Mouse (Mus musculus) regulatory T cell (primary cell): ENCODE data around the gene Arl15.

Source experiments
- in situ Hi-C: fragments of 300-600 bp; cut with MboI, MseI; formaldehyde crosslinking; loops from one replicate; pipeline ENCODE4 v1.15.1; 2025; ENCODE audit warnings: high pct_unique_total_duplicates

The Arl15 gene

GRCm38 (mm10) chr13:113983633-113984032 is 189.3 kb downstream of the Arl15 start:
- in situ Hi-C loops, result no loop called here

DNA sequence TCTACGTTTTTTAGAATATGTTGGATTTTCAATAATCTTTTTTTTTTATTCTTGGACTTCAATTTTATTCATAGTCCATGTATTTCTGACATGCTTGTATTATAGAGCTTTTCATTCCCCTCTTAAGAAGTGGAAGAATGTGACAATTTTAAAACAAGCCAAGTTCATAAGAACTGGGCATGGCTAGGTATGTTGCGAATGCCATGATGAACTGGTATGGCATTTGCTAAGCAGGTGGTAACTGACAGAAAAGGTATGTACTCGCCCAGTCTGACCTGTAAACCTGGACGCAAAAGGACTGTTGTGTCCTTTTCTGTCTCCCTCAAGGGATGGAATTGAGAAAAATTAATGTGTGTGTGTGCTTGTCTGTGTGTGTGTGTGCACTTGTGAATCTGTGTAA is 190.2 kb downstream of the Arl15 start:
- in situ Hi-C loops, result no loop called here

- in situ Hi-C loops, result no loop called here
Measured at GRCm38 (mm10) chr13:113986864-113987562, 192.7 kb downstream of the Arl15 start.

- in situ Hi-C loops, result no loop called here
Measured at GRCm38 (mm10) chr13:113990247-113990646, 195.9 kb downstream of the Arl15 start.

- in situ Hi-C loops, result no loop called here
Measured at GRCm38 (mm10) chr13:113990701-113991100, 196.4 kb downstream of the Arl15 start.

GRCm38 (mm10) chr13:113993066-113993465 is 198.8 kb downstream of the Arl15 start:
- in situ Hi-C loops, result no loop called here

DNA sequence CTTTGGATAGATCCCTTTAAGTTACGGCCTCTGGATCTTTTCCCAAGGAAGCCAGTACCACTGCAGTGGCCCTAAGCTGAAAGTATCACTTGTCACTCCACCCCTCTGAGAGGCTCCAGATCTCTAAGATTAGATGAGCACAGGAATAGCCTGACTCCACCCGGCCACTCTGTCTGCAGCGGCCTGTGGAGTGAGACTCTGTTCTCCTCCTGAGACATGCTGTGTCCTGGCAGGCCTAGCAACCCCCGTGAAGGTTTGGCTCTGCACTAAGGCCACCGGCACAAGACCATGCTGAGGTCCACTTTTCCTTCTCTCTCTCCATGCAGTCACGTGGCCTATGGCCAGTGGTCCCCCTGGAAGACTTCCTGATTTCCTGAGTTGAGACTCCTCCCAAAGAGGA is 200.3 kb downstream of the Arl15 start:
- in situ Hi-C loops, result no loop called here

DNA sequence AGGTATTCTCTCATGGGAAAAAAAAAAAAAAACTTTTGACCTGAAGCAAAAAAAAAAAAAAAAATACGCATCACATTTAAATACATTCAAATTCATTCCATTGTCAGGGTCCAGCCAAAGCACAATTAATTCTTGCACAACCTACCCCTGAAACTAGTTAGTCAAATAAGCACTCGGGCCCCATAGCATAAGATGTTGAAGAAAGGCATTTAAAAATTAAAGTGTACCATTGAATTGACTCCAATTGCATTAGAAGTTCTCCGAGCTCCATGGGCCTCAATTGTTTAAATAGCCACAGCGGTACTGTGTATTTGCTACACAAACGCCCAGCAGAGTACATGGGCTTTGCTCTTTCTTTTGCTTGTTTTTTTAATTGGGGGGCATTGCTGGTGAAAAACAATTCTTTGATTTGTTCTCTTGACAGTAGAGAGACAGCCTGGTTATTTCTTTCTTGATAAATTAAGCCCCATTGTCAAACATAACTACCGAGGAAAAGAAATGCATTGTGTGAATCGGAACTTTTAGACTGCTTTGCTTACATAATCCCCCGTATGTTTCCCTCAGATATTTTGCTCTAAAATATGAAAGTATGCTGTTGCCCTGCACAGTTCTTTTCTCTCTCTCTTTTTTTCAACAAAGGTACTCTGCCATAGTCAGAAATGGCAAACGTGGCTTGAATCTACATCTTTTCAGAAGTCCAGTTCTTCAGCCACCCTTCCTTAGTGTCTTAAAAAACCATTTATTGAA is 201.4 kb downstream of the Arl15 start:
- in situ Hi-C loops, result no loop called here

DNA sequence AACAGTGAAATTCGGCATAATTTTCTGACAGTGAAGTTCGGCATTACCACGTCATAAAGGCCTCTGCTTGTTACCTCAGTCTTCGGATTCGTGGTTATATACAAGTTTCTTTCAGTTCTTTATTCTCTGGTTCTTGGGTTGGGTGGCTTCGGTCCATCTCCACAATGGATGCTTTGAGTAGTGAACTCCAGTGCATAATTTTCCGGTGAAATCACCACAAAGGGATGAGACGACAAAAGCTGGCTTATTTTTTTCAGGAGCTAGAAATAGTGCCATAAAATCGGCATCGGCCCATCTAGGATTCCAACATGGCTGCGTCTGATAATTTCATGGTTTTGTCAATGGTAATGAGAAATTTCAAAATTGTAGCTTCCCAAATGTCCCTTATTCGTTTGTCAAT is 204.5 kb downstream of the Arl15 start:
- in situ Hi-C loops, result no loop called here

DNA sequence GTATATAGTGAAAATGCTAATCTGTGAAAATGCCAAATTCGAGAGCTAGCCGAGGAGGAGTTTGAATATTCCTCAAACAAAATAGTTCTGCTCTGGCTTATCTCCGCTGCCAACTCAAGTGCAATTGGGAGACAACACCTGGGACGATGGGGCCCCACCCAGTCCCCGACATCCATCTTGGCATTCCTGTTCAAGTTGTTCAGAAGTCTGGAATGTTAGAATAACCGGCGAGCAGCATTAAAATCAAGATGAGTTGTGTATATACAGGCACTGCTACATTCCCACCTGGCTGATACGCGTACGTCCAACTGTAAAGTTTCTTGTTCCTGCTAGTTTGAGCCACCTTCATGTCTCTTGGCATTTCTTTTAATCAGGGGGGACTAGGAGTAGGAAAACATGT is 209.2 kb downstream of the Arl15 start:
- in situ Hi-C loops, result no loop called here

- in situ Hi-C loops, result no loop called here
Measured at GRCm38 (mm10) chr13:114004191-114004590, 209.9 kb downstream of the Arl15 start.

GRCm38 (mm10) chr13:114009786-114010185 is 215.5 kb downstream of the Arl15 start:
- in situ Hi-C loops, result no loop called here

GRCm38 (mm10) chr13:114010521-114010920 is 216.2 kb downstream of the Arl15 start:
- in situ Hi-C loops, result no loop called here

DNA sequence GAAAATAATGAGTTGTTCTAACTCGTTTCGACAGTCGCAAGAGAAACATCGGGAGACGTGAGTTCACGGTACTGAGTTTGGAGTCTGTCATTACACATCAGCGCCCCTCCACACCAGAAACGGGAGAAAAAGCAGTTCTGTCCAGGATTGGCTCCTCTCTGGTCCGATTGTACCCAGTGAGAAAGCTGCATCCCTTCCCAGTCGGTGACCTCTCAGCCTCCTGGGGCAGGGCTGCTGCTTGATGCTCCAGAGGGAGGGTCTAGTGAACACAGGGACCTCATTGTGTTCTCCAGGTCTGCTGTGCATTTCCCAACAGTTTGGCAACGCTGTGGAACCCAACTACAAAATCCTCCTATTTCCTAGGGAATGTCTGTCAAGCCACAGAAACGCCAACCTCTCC is 216.7 kb downstream of the Arl15 start:
- in situ Hi-C loops, result no loop called here

DNA sequence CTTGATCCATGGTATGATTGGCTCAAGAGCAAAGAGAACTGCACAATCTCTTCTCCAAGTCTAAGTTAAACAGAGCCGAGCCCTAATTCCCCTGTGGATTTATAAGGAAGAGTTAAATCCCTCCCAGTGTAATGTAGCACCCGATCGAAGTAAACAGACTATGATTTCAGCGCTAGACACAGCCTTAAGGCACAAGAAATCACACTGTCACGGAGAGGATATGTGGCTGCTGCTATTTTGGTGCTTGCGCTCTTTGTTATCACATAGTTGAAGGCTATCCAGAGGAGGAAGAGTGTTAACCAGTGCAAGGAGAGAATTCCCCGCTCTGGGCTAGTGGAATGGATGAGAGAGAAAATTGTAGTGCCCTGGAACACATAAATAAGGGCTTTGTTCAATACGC is 223.6 kb downstream of the Arl15 start:
- in situ Hi-C loops, result no loop called here

- in situ Hi-C loops, result no loop called here
Measured at GRCm38 (mm10) chr13:114023541-114023940, 229.2 kb downstream of the Arl15 start.

DNA sequence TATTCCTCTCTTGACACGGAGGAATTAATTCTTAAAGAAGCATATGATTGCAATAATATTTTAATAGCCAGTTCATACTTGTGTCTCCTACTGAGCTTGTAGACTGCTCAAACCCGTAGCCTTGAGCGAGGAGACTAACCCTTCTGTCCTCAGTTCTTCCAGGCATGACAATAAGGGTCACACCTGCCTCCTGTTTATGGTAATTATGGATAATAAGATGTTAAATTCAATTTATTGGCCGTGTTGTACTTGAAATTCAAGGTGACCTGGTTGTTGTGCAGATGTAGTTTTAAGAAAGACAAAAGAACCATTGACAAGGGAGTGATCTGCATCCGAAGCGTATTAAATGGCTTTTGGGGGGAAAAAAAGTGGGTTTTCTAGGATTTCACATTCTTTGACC is 232.0 kb downstream of the Arl15 start:
- in situ Hi-C loops, result no loop called here

DNA sequence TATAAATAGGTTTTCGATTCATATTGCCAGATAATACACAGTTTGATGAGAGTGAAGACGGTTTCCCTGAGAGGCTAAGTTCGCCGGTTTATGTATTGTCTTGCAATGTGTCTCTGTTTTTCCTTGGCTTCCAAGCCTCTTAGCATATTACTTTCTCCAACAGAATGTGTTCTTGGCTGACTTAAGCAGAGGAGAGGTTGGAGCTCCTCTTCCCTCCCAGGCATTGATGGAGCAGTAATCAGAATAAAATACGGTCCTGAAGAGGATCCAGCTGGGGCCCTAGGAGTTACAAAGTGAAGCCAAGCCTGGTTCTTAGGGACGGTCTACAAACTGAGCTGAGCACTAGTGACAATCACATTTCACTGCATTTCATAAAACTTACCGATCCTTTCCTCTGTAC is 232.4 kb downstream of the Arl15 start:
- in situ Hi-C loops, result no loop called here

- in situ Hi-C loops, result no loop called here
Measured at GRCm38 (mm10) chr13:114048071-114048470, 253.8 kb downstream of the Arl15 start.

DNA sequence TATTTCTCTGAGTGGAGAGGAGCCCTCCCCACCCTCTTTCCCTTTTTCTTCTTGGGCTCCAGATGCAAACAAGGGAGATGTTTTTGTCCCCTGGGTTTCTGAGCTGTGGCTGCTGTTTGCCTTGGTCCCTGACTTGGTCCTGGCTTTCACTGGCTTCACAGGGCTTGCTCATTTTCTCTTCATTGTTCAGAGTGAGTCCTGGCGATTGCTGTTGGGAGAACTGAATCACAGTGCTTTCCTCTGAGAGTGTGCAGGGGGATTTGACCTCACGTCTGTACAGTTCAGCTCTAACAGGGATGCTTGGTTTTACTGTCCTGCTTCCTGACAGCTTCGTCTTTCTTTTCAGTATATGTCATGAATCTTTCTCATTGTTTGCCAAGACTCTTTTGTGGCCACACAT is 254.4 kb downstream of the Arl15 start:
- in situ Hi-C loops, result no loop called here

DNA sequence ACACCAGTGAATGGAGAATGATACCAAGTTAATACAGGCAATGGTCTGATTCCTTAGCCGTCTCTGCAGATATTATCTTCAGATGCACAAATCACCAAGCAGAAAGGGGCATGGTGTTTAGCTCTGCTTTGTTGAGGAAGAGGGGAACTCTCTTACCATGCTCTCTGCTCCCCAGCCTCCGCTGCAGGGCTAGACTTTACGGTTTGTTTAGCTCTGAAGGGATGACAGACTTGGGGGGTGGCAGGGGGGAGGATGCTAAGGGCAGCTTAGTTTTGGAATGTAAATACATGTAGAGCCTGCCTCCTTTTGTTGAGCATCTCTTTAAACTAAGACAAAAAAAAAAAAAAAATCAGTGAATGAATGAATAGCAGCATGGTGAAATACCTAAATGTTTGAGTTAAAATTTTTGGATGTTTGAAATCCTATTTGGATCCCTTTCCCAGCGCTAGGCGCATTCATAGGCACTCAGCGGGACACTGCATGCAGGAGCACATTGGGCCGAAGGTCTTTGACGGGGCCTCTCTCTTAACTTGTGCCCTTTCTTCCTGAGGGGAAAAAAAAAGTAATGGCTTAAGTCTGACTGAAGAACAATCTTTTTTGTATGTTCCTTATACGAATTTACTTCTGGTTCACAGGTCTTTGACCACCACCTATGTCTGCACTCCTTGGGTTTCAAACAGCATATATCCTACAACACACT is 257.0 kb downstream of the Arl15 start:
- in situ Hi-C loops, result loop anchor here (10.0 kb wide), 1 partner anchor 796 kb away; no protein-coding TSS in a partner anchor

DNA sequence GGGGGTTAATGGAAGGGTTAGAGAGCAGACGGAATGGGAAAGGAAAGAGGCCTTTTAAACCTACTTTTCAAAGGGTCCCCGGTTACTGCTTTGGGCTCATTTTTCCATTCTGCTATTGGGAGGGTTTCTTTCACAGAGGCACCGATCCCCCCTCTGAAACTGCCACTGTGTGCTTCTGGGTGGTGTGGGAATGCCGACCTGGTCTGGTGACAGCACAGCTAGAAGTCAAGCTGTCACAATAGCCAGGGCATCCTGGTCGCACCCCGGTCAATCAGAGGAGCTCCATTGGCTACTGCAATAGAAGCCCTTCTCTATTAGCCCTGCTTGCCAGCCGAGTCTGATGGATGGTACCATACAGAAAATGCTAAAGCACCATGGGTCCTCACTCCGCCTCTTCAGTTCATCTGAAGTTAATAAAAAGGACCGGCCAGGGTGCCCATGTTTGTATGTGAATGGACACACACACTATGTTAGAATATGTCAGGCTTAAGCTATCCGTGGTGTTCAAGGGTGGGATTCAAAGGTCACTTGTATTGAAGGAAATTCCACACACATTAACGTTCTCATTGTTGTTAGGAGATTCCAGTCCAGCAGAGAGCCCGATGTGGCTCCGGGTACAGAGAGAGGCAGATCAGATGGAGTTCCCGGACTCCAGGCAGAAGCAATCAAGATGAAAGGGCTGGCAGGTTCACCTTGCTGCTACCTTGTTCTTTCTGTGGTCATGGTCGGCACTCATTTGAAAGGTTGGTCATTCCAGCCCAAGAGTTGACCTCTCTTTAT is 258.3 kb downstream of the Arl15 start:
- in situ Hi-C loops, result loop anchor here (10.0 kb wide), 1 partner anchor 798 kb away; no protein-coding TSS in a partner anchor
